Mouse (Mus musculus) induced T-regulatory cell, adult 2 months (primary cell): ENCODE results near the gene AW011738.

ENCODE experiments used
- DNase-seq: peaks from one replicate; pipeline ENCODE4 v3.0.0-alpha.2; 2012; ENCODE audit warnings: low read depth

Gene AW011738

DNA sequence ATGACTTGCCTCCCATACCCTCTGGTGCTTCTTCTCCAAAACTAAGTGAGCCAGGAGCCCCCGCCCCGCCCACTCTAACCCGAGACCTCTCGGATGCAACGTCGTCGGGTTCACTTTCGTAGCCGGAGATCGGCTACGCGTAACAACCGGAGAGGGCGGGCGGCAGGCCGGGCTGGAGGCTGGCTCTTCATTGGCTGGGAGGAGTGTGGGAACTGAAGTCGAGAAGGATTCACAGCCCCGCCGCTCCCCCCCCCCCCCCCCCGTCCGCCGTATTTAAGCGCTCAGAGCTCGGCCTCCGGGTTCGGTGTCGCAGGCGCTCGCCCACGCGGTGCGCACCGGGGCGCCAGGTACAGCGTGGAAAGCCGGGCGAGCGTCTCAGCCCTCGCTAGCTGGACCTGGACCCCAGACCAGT lies at the start of gene AW011738:
TSS of gene AW011738 (plus strand) at position 304 of the 412 bp plus-strand sequence.
- DNase-seq = peak; percentile 92

GRCm38 (mm10) chr4:156154771-156155170 lies 48.3 kb upstream of the AW011738 start:
- DNase-seq = no peak

DNA sequence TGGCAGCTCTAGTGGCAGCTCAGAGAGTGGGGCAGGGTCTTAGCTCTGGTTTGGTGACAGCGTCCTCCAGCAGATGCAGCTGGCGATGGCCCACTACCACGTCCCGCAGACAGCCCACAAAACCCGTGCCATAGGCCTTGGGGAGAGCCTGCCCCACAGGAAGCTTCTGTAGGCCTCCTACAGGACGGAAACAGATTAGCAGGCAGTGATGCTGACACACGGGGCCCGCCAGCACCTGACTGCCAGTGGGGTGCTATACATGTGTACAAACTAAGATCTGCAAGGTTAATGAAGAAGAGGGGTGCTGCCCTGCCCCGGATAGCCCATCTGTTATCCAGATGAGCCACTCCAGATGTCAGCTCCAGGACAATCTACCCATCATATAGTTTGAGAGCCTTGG lies 36.6 kb upstream of the AW011738 start:
- peak; percentile 35 for DNase-seq

DNA sequence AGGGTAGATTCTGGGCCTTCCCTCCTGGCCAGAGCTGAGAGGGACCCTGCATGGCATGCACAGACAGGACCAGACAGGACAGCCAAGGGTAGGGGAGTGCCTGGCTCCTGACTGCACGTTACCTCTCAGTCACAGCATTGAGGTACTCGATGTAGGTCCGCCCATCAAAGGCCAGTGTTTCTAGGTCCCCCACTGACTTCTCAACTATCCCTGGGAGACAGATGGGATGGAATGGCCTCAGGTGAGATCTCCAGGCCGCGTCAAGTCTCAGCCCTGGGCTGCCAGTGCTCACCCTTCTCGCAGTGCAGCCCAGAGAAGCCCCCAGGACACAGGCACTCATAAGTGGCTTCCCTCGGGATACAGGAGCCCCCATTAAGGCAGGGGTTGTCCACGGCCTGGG lies 34.5 kb upstream of the AW011738 start:
- DNase-seq = no peak

GRCm38 (mm10) chr4:156169129-156169528 lies 34.0 kb upstream of the AW011738 start:
- DNase-seq = no peak

DNA sequence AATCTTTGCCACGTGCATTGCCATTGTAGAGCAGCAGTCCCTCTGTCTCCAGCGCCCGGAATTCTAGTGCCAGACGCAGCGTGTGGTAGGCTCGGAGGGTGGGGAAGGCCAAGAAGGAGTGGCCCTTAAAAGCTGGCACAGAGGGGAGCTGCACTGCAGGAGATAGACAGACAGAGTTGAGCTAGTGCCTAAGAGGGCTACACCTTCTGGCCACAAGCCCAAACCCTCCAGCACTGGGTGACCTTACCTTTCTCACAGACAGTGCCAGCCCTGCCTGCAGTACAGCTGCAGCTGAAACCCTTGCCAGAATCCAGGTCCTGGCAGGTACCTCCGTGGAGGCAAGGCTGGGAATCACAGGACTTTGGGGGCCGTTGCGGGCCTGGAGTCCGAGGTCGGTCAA lies 31.3 kb upstream of the AW011738 start:
- no peak for DNase-seq

DNA sequence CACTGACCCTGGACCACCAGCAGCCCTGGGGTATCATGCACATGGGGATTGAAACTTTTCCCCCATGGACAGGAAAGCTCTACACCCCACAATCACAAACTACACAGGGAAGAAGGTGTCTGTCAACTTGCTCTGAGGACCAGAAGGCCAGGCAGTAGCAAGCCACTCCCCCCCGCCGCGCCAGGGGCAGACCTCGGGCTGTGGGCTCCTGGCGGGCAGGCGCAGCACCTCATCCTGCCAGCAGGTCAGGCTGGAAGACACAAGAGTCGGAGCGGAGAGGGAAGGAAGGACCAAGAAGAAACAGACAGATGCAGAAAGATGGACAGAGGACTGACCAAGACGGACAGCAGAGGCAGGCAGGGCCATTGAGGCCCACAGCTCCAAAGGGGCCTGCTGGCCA lies 25.5 kb upstream of the AW011738 start:
- no peak for DNase-seq

DNA sequence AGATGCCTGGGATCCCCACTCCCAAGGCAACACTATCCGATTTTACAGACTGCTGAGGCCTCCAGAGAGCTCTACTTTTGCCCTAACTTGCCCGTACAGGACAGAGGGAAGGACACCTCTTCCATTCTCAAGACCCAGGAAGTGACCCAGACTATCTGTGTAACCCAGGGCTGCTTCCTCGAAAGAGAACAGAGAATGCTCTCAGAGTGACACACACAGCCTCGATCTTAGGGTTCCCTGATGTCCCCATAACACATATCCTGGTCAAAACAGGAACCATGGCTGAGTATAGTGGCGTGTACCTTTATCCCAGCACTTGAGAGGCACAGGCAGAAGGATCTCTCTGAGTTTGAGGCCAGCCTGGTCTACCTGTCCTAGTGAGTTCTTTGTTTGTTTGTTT lies 19.4 kb upstream of the AW011738 start:
- DNase-seq = no peak

DNA sequence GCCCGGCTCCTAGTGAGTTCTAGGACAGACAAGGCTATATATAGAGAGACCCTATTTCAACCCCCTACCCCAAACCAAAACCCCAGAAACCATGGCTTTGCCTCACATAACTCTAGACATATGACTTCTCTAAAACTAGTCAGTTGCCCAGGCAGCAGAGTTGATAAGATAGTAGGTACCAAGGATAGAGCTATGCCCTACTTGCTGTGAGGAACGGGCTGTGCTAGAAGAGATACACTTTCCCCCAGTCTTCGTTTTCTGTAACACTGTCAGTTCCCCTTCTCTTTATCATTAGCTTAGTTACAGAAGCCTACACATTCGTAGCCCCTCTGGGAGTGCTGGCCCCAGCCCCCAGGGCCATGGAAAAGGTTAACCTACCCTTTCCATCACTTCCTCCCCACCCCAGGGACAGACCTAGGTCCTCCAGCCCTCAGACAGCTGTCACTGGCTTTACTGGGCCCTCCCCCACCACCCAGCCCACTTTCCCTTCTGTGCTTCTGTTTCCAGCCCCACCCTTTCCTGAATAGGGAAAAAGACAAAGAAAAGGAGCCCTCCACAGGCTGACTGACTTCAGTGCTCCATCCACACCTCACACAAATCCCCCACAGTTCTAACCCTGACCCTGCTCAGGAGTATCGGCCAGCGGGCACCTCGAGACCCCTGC lies 18.7 kb upstream of the AW011738 start:
- no peak for DNase-seq

DNA sequence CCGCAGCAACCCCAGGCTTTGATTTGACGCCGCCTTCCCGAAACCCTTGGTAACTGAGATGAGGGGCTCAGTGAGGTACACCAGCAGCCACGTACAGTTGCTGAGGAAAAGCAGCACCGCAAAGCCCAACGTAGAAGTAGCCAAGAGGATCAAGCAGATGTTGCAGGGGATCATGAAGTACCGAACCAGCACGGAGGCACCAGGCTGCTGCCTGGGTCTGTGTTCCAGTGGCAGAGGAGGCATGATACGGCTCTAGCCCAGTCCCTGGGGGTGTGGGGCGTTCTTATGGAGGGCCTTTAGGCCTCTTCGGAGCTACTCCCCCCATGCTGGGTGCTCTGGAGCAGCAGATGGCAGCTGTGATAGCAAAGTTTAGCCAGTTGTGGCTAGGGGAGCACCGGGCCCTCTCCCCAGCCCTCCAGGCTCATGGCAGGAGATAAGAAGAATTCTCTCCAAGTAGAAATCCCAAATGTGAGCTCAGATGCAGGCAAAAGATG lies 17.6 kb upstream of the AW011738 start:
- DNase-seq = no peak

DNA sequence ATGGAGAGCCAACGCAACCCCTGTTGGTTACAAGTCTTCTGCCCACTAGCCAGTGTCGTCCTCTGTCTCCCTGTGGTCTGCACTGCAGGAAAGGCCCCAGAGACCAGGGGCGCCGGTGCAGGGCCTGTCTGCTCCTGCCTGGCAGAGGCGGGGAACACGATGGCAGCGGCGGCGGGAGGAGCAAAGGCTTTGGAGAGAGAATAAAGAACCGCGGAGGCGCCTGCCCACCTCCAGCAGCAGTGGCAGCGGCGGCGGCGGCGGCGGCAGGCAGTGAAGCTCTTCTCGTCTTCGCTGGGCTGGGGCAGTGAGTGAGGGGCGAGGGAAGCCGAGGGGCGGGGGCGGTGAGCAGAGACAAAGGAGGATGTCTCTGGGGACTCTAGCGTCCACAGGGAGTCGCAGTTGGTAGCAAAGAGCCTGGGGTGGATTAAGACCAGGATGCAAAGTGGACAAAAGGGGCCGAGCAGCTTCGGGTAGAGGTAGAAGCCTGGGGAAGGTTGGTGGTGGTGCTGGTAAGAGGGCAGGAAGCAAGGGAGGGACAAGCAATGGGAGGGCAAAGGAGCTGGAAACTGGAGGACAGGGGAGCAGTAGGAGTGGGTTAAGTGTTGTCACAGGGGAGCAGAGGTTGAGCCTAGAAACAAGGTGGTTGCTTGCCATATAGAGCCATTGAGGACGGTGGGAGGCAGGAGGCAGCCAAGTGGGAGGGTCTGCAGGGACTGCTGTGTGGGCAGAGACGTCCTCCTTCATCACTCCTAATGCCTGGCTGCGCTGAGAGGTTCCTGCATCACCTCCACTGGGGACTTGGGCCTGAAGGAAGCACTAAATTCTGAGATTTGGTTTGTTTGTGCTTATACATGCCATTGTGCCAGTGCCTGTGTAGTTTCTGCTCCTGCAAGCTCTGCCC lies 16.9 kb upstream of the AW011738 start:
- no peak for DNase-seq

DNA sequence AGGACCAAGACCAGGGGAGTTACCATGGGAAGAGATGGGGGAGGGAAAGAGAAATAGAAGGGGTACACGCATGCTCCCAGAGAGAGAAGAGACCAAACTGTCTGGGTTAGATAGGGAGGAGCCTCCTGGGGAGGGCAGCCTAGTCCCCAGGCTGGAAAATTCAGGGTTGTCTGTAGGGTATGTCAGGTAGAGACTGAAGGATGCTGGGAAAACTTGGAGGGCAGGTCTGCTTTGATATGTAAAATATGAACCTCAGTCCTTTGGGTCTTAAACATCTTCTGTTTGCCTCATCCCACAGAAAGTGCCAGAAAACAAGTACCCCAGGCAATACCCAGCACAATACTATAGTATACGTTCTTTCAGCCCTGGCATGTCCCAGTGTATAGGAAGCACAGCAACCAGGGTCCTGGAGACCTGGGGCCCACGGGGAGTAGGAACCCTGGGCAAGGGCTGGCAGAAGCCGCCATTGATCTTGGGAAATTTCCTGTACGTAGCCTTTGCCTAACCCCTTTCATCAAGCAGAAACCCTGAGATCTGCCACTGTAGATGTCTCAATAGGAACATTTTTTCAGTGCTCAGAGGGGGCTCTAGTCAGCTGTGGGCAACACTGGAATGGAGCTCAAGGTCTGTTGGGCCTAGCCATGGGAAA lies 14.8 kb upstream of the AW011738 start:
- no peak for DNase-seq

- no peak for DNase-seq
Measured at GRCm38 (mm10) chr4:156188811-156189323, 14.2 kb upstream of the AW011738 start.

GRCm38 (mm10) chr4:156192421-156193199 lies 10.5 kb upstream of the AW011738 start:
- DNase-seq = no peak

- DNase-seq = no peak
Measured at GRCm38 (mm10) chr4:156193200-156193590, 9.9 kb upstream of the AW011738 start.

- DNase-seq = no peak
Measured at GRCm38 (mm10) chr4:156193906-156194305, 9.2 kb upstream of the AW011738 start.

DNA sequence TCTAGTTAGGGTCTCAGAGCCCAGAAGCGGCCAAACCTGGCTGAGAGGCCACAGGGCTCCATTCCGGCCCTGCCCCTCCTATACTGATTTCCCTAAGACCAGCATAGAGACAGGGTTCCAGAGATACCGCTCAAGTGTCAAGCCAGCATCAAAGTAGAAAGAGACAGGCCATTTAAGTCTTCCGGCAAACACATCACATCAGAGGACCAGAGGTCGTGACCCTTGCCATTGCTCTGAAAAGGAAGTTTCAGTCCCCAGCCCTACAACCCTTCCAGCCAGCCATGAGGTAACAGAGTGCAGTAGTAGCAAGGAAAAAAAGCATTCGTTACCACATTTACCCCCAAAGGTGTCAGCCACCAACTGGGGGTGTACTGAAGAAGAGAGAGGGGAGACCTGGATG lies 8.8 kb upstream of the AW011738 start:
- DNase-seq = no peak

- peak; percentile 54 for DNase-seq
Measured at GRCm38 (mm10) chr4:156195927-156196870, 6.9 kb upstream of the AW011738 start.

DNA sequence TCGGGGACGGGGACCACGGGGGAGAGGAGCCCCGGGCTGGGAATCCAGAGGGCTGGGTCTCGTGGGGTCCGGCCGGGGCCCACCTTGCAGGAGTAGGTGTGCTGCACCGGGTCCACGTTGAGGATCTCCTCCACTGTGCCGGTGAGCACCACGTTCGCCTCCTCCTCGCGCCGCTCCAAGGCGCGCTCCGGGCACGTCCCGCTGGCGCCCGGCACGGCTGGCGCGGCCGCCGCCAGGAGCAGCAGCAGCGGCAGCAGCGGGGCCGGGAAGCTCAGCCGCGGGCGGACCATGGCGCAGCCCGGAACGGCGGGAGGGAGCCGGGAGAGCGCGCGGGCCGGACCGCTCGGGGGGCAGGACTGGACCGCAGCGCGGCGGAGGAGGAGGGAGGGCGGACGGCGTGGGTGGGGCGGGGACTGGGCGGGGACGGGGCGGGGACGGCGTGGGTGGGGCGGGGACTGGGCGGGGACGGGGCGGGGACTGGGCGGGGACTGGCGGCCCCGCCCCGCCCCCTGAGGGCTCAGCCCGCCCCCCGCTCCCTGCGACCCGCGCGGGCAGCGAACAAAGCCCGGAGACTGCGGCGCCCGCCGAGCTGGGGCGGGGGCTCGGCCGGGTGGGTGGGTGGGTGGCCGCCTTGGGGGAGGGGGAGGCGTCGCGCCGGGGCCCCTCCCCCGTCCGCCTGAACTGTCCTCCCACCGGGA lies 5.8 kb upstream of the AW011738 start, which contains the start of gene Agrn:
TSS of gene Agrn (minus strand) at position 358 of the 698 bp plus-strand sequence.
- peak; percentile 73 for DNase-seq

GRCm38 (mm10) chr4:156197829-156198205 lies 5.3 kb upstream of the AW011738 start:
- peak; percentile 78 for DNase-seq
